Mouse (Mus musculus) heart, embryonic 11.5 days (tissue): ENCODE data around the gene Sypl. TPM values are rescaled to one million over a fixed set of nuclear protein-coding genes. Genes with fewer than 3 reads are reported as not detected.

Experiments used
- ATAC-seq: fragments of 200-750 bp; cut with Nextera tagmentation; replicated peaks from 2 replicates; pipeline ENCODE4 v1.8.0; 2017; ENCODE audit warnings: moderate library complexity; ENCODE audit not compliant: insufficient number of reproducible peaks, low FRiP score, low TSS enrichment
- H3K27ac ChIP-seq: fragments of 300-500 bp; sonication (generic); 2 replicates; pipeline ENCODE4 v1.5.1; 2014; ENCODE audit warnings: mild to moderate bottlenecking, low read depth, low read length
- H3K27me3 ChIP-seq: fragments of 300-500 bp; sonication (generic); 2 replicates; pipeline ENCODE4 v1.6.1; 2014; ENCODE audit warnings: mild to moderate bottlenecking, low read length, mixed read lengths; ENCODE audit not compliant: control insufficient read depth, insufficient read depth
- H3K36me3 ChIP-seq: fragments of 300-500 bp; sonication (generic); 2 replicates; pipeline ENCODE4 v1.6.1; 2014; ENCODE audit warnings: mild to moderate bottlenecking, low read length, moderate library complexity, mixed read lengths; ENCODE audit not compliant: control insufficient read depth, insufficient read depth
- H3K4me1 ChIP-seq: fragments of 300-500 bp; sonication (generic); 2 replicates; pipeline ENCODE4 v1.6.1; 2014; ENCODE audit warnings: low read length; ENCODE audit not compliant: control insufficient read depth, insufficient read depth
- H3K4me2 ChIP-seq: fragments of 300-500 bp; sonication (generic); 2 replicates; pipeline ENCODE4 v1.6.1; 2014; ENCODE audit warnings: mild to moderate bottlenecking, moderate library complexity
- H3K4me3 ChIP-seq: fragments of 300-500 bp; sonication (generic); 2 replicates; pipeline ENCODE4 v1.5.1; 2014; ENCODE audit warnings: low read depth, low read length
- H3K9ac ChIP-seq: fragments of 300-500 bp; sonication (generic); 2 replicates; pipeline ENCODE4 v1.6.1; 2014; ENCODE audit warnings: mild to moderate bottlenecking, low read depth, low read length, moderate library complexity
- H3K9me3 ChIP-seq: fragments of 300-500 bp; sonication (generic); replicated peaks from 2 replicates; pipeline ENCODE4 v1.6.1; 2016; ENCODE audit warnings: low read length; ENCODE audit not compliant: control insufficient read depth
- WGBS: fragments of 180-500 bp; shearing (Covaris S2); extraction: QIAGEN DNeasy Blood & Tissue Kit; methylation state at CpG from one replicate; pipeline ENCODE4 v1.1.7; 2014; ENCODE audit not compliant: insufficient replicate concordance; 5-methylcytosine and 5-hydroxymethylcytosine counted together
- polyA plus RNA-seq: library from polyadenylated mRNA; unstranded; fragments of >200 nt; fragmentation: Nextera tagmentation; extraction: Ambion mirVana; gene quantifications from 2 replicates; pipeline ENCODE4 v1.2.1, GENCODE M21; 2014

The Sypl gene
- polyA plus RNA-seq, 1 experiment from 2014 or later, result 85.0 TPM

- 44% methylated on average over 1 of the region's 1 CpGs for WGBS
- no peaks in the 10 kb centered on the region for H3K4me1 ChIP-seq
- H3K4me2 ChIP-seq, result no peak overlapping the region
- H3K27ac ChIP-seq, result no peak overlapping the region
- no peak overlapping the region for H3K9ac ChIP-seq
- H3K27me3 ChIP-seq, result no peaks in the 10 kb centered on the region
- no peaks in the 10 kb centered on the region for H3K36me3 ChIP-seq
- no peak overlapping the region for H3K4me3 ChIP-seq
- H3K9me3 ChIP-seq, result no peaks in the 10 kb centered on the region
- no peak for ATAC-seq
Observed at GRCm38 (mm10) chr12:33015103-33015502, 61.4 kb downstream of the Sypl start.

GRCm38 (mm10) chr12:33016824-33017705, 63.4 kb downstream of the Sypl start:
- WGBS, result 60% methylated on average over 7 of the region's 7 CpGs
- no peak for ATAC-seq
- no peaks in the 10 kb centered on the region for H3K4me1 ChIP-seq
- no peaks in the 10 kb centered on the region for H3K27me3 ChIP-seq
- H3K27ac ChIP-seq, result no peak overlapping the region
- H3K9me3 ChIP-seq, result no peaks in the 10 kb centered on the region
- H3K4me3 ChIP-seq, result no peak overlapping the region
- no peak overlapping the region for H3K4me2 ChIP-seq
- H3K9ac ChIP-seq, result no peak overlapping the region
- no peaks in the 10 kb centered on the region for H3K36me3 ChIP-seq

GRCm38 (mm10) chr12:33018601-33019000, 64.9 kb downstream of the Sypl start:
- H3K36me3 ChIP-seq, result no peaks in the 10 kb centered on the region
- no peaks in the 10 kb centered on the region for H3K9me3 ChIP-seq
- 62% methylated on average over 4 of the region's 4 CpGs for WGBS
- no peaks in the 10 kb centered on the region for H3K4me1 ChIP-seq
- no peak overlapping the region for H3K27ac ChIP-seq
- no peak overlapping the region for H3K4me3 ChIP-seq
- H3K4me2 ChIP-seq, result no peak overlapping the region
- H3K9ac ChIP-seq, result no peak overlapping the region
- no peak for ATAC-seq
- no peaks in the 10 kb centered on the region for H3K27me3 ChIP-seq

GRCm38 (mm10) chr12:33020011-33020410, 66.3 kb downstream of the Sypl start:
- H3K9ac ChIP-seq, result no peak overlapping the region
- no peaks in the 10 kb centered on the region for H3K27me3 ChIP-seq
- no peaks in the 10 kb centered on the region for H3K36me3 ChIP-seq
- no peaks in the 10 kb centered on the region for H3K4me1 ChIP-seq
- H3K4me3 ChIP-seq, result no peak overlapping the region
- no peak overlapping the region for H3K4me2 ChIP-seq
- WGBS, result 80% methylated on average over 6 of the region's 6 CpGs
- H3K27ac ChIP-seq, result no peak overlapping the region
- ATAC-seq, result no peak
- no peaks in the 10 kb centered on the region for H3K9me3 ChIP-seq

- no peak overlapping the region for H3K27ac ChIP-seq
- no peak overlapping the region for H3K9ac ChIP-seq
- H3K27me3 ChIP-seq, result no peaks in the 10 kb centered on the region
- H3K4me3 ChIP-seq, result no peak overlapping the region
- no peaks in the 10 kb centered on the region for H3K36me3 ChIP-seq
- WGBS, result 64% methylated on average over 9 of the region's 9 CpGs
- ATAC-seq, result no peak
- no peak overlapping the region for H3K4me2 ChIP-seq
- no peaks in the 10 kb centered on the region for H3K4me1 ChIP-seq
- H3K9me3 ChIP-seq, result no peaks in the 10 kb centered on the region
Observed at GRCm38 (mm10) chr12:33021140-33021539, 67.4 kb downstream of the Sypl start.

GRCm38 (mm10) chr12:33021751-33022150, 68.1 kb downstream of the Sypl start:
- 76% methylated on average over 4 of the region's 4 CpGs for WGBS
- H3K27me3 ChIP-seq, result no peaks in the 10 kb centered on the region
- no peak overlapping the region for H3K27ac ChIP-seq
- H3K4me1 ChIP-seq, result no peaks in the 10 kb centered on the region
- H3K36me3 ChIP-seq, result no peaks in the 10 kb centered on the region
- H3K4me3 ChIP-seq, result no peak overlapping the region
- H3K4me2 ChIP-seq, result no peak overlapping the region
- ATAC-seq, result no peak
- H3K9ac ChIP-seq, result no peak overlapping the region
- no peaks in the 10 kb centered on the region for H3K9me3 ChIP-seq

- no peak overlapping the region for H3K9ac ChIP-seq
- no peaks in the 10 kb centered on the region for H3K27me3 ChIP-seq
- no peak overlapping the region for H3K27ac ChIP-seq
- peaks cover 10% of the 10 kb centered on the region for H3K4me1 ChIP-seq
- no peak overlapping the region for H3K4me3 ChIP-seq
- no peak for ATAC-seq
- no peaks in the 10 kb centered on the region for H3K9me3 ChIP-seq
- WGBS, result 46% methylated on average over 6 of the region's 6 CpGs
- H3K36me3 ChIP-seq, result no peaks in the 10 kb centered on the region
- H3K4me2 ChIP-seq, result no peak overlapping the region
Observed at GRCm38 (mm10) chr12:33024524-33024923, 70.8 kb downstream of the Sypl start.

- H3K4me3 ChIP-seq, result no peak overlapping the region
- no peak overlapping the region for H3K9ac ChIP-seq
- H3K4me2 ChIP-seq, result peak overlapping the region; percentile 55
- H3K27me3 ChIP-seq, result no peaks in the 10 kb centered on the region
- no peaks in the 10 kb centered on the region for H3K9me3 ChIP-seq
- no peak for ATAC-seq
- H3K4me1 ChIP-seq, result peaks cover 10% of the 10 kb centered on the region
- 3% methylated on average over 10 of the region's 10 CpGs for WGBS
- H3K27ac ChIP-seq, result no peak overlapping the region
- H3K36me3 ChIP-seq, result no peaks in the 10 kb centered on the region
Observed at GRCm38 (mm10) chr12:33027093-33027492, 73.4 kb downstream of the Sypl start.
